Comparison of ENCODE assay signal across 20 mouse cellular contexts in the genomic region with DNA sequence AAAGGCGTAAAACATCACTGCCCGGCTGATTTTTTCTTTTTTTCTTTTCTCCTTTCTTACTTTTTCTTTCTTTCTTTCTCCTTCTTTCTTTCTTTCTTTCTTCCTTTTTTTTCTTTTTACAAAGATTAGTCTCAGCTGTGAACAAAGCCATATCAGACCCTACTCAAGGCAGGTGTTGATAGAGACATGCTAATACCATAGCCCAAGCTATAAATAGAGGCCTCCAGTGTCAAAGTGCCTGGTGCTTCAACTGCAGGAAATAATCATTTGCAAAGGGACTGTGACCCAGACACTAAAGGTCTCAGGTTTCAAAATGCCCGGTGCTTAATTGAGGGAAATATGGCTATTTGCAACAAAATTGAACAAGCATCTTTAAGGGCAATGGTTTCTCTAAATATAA. TPM values are rescaled to one million over a fixed set of nuclear protein-coding genes. Genes with fewer than 3 reads are reported as not detected.
DNase-seq lines count a peak whose midpoint lies in the region; ATAC-seq and TF ChIP-seq lines count a peak whose summit lies in the region.
"Had no signal": no experiment of that assay in that cellular context is flagged by ENCODE, and none has a peak within 500 bp of the region (broad histone marks: within the 10 kb centered on the region; RNA-seq: fewer than 3 reads in every experiment).

No protein-coding gene starts in this region.

- 72% methylated on average over 3 of the region's 3 CpGs for WGBS in intestine, embryonic 16.5 days
- 76% methylated on average over 3 of the region's 3 CpGs for WGBS in intestine, embryonic 15.5 days
- WGBS in intestine, postnatal 0 days, result 69% methylated on average over 3 of the region's 3 CpGs

- no peak overlapping the region for H3K4me2 ChIP-seq in intestine, embryonic 16.5 days (ENCODE audit: low read depth, low read length)
- H3K4me2 ChIP-seq in intestine, embryonic 15.5 days (replicated peaks), result no peak overlapping the region
- no peak overlapping the region for H3K4me2 ChIP-seq in intestine, postnatal 0 days (replicated peaks; ENCODE audit: low read depth)
- H3K4me2 ChIP-seq: embryonic facial prominence, embryonic 12.5 days had no signal

- H3K4me3 ChIP-seq in intestine, embryonic 16.5 days (ENCODE audit: low read length), result no peak overlapping the region
- no peak overlapping the region for H3K4me3 ChIP-seq in intestine, embryonic 15.5 days (replicated peaks)
- no peak overlapping the region for H3K4me3 ChIP-seq in intestine, postnatal 0 days (ENCODE audit: low read depth, low read length)
- H3K4me3 ChIP-seq: embryonic facial prominence, embryonic 12.5 days; forebrain, embryonic 15.5 days; heart, adult 2 months; hindbrain, embryonic 12.5 days had no signal

- H3K4me1 ChIP-seq in intestine, embryonic 16.5 days (ENCODE audit: control insufficient read depth, insufficient read depth, low read length), result 0 out of 2 replicates have a peak, but pooled peaks cover 4% of the 10 kb centered on the region
- H3K4me1 ChIP-seq in intestine, embryonic 15.5 days (replicated peaks), result 0 out of 2 replicates have a peak, but pooled peaks cover 3% of the 10 kb centered on the region
- H3K4me1 ChIP-seq in intestine, postnatal 0 days (replicated peaks; ENCODE audit: control insufficient read depth, insufficient read depth, low read length), result no peaks in the 10 kb centered on the region
- H3K4me1 ChIP-seq: embryonic facial prominence, embryonic 12.5 days; hindbrain, embryonic 12.5 days had no signal

- no peak for TF ChIP-seq CTCF in intestine, postnatal 0 days (IDR thresholded peaks at IDR 0.05; ENCODE audit: low read depth)

- H3K27me3 ChIP-seq in intestine, embryonic 16.5 days (replicated peaks; ENCODE audit: control insufficient read depth, insufficient read depth, low read length), result no peaks in the 10 kb centered on the region
- H3K27me3 ChIP-seq in intestine, embryonic 15.5 days (replicated peaks), result no peaks in the 10 kb centered on the region
- H3K27me3 ChIP-seq in intestine, postnatal 0 days (replicated peaks; ENCODE audit: control insufficient read depth, insufficient read depth, low read length), result no peaks in the 10 kb centered on the region
- H3K27me3 ChIP-seq: embryonic facial prominence, embryonic 12.5 days; forebrain, embryonic 15.5 days; hindbrain, embryonic 12.5 days had no signal

- DNase-seq in heart, adult 11 months, result peak; percentile 41
- DNase-seq in heart, postnatal 4 days, result no peak
- DNase-seq in yolk sac, embryonic 10.5 days (ENCODE audit: low spot score), result no peak
- no peak for DNase-seq in spleen, postnatal 36 days (ENCODE audit: low spot score in 2 of 2)
- DNase-seq: adrenal gland, postnatal 10 days; cerebellum, adult 11 months; cerebellum, adult 8-10 months; cerebellum, postnatal 14 days; gastrocnemius, postnatal 10 days; heart, adult 2 months; kidney, adult 8-10 months had no signal

- no peaks in the 10 kb centered on the region for H3K36me3 ChIP-seq in intestine, embryonic 16.5 days (ENCODE audit: control insufficient read depth, insufficient read depth, low read length)
- no peaks in the 10 kb centered on the region for H3K36me3 ChIP-seq in intestine, embryonic 15.5 days
- H3K36me3 ChIP-seq in intestine, postnatal 0 days (ENCODE audit: control insufficient read depth, insufficient read depth), result no peaks in the 10 kb centered on the region
- H3K36me3 ChIP-seq: embryonic facial prominence, embryonic 12.5 days; forebrain, embryonic 15.5 days; G1E; hindbrain, embryonic 12.5 days had no signal

- no peak overlapping the region for H3K27ac ChIP-seq in intestine, embryonic 16.5 days (ENCODE audit: low read length)
- no peak overlapping the region for H3K27ac ChIP-seq in intestine, embryonic 15.5 days
- no peak overlapping the region for H3K27ac ChIP-seq in intestine, postnatal 0 days (ENCODE audit: low read depth, low read length)
- H3K27ac ChIP-seq: embryonic facial prominence, embryonic 12.5 days; forebrain, embryonic 15.5 days; heart, adult 2 months; hindbrain, embryonic 12.5 days had no signal

- peak; percentile 52; the same call in 1 of the 2 replicates for ATAC-seq in intestine, embryonic 16.5 days
- no peak for ATAC-seq in intestine, embryonic 15.5 days
- ATAC-seq in intestine, postnatal 0 days, result peak; percentile 67; the same call in 1 of the 2 replicates
- ATAC-seq: forebrain, embryonic 15.5 days; hindbrain, embryonic 16.5 days; inflammation-experienced regulatory T-cells, adult 6 months had no signal

- no peak overlapping the region for H3K9ac ChIP-seq in intestine, embryonic 16.5 days (ENCODE audit: low read depth, low read length)
- H3K9ac ChIP-seq in intestine, embryonic 15.5 days, result no peak overlapping the region
- no peak overlapping the region for H3K9ac ChIP-seq in intestine, postnatal 0 days (ENCODE audit: low read depth, low read length)
- H3K9ac ChIP-seq: embryonic facial prominence, embryonic 12.5 days; forebrain, embryonic 15.5 days; hindbrain, embryonic 12.5 days had no signal

- no peaks in the 10 kb centered on the region for H3K9me3 ChIP-seq in intestine, embryonic 16.5 days (ENCODE audit: control insufficient read depth, low read length)
- no peaks in the 10 kb centered on the region for H3K9me3 ChIP-seq in intestine, embryonic 15.5 days
- H3K9me3 ChIP-seq in intestine, postnatal 0 days (ENCODE audit: control insufficient read depth), result no peaks in the 10 kb centered on the region
- H3K9me3 ChIP-seq: embryonic facial prominence, embryonic 12.5 days; forebrain, embryonic 15.5 days; G1E; hindbrain, embryonic 12.5 days had no signal

RNA-seq across cellular contexts. Expression of a gene that starts 20.3 kb away (rescaled TPM):
- 100 to 1,000 TPM; 124 to 126 TPM for total RNA-seq in heart, postnatal 4 days (2021)
- 299 and 330 TPM in 2 replicates for polyA plus RNA-seq in intestine, embryonic 16.5 days (2015; fragmentation: Nextera tagmentation; extraction: Ambion mirVana)
- polyA plus RNA-seq in intestine, embryonic 15.5 days (2015; fragmentation: Nextera tagmentation; extraction: Ambion mirVana), result 366 and 397 TPM in 2 replicates
- polyA plus RNA-seq in intestine, postnatal 0 days (2015; fragmentation: Nextera tagmentation; extraction: Ambion mirVana), result 105 and 125 TPM in 2 replicates

RNA-seq across cellular contexts. Expression of a gene that starts 31.6 kb away (rescaled TPM):
- total RNA-seq in heart, postnatal 4 days (2021), result 10 to 100 TPM; 33.2 to 34.2 TPM
- 43.9 and 50.8 TPM in 2 replicates for polyA plus RNA-seq in intestine, embryonic 16.5 days (2015; fragmentation: Nextera tagmentation; extraction: Ambion mirVana)
- polyA plus RNA-seq in intestine, embryonic 15.5 days (2015; fragmentation: Nextera tagmentation; extraction: Ambion mirVana), result 57.0 and 63.2 TPM in 2 replicates
- 24.4 and 24.9 TPM in 2 replicates for polyA plus RNA-seq in intestine, postnatal 0 days (2015; fragmentation: Nextera tagmentation; extraction: Ambion mirVana)

RNA-seq across cellular contexts. Expression of a gene that starts 39.6 kb away (rescaled TPM):
- total RNA-seq in heart, postnatal 4 days (2021), result 10 to 100 TPM; 18.7 to 20.7 TPM
- polyA plus RNA-seq in intestine, embryonic 16.5 days (2015; fragmentation: Nextera tagmentation; extraction: Ambion mirVana), result 7.9 and 11.0 TPM in 2 replicates
- 8.7 and 9.0 TPM in 2 replicates for polyA plus RNA-seq in intestine, embryonic 15.5 days (2015; fragmentation: Nextera tagmentation; extraction: Ambion mirVana)
- polyA plus RNA-seq in intestine, postnatal 0 days (2015; fragmentation: Nextera tagmentation; extraction: Ambion mirVana), result 12.4 and 14.6 TPM in 2 replicates
